Mouse (Mus musculus) lung, postnatal 4 days (tissue): ENCODE measurements around the gene Ccr10.
"Not testable (repeated sequence)": the region's sequence is repeated elsewhere in the genome, so short reads cannot be mapped to it uniquely, and the experiment has no call there.

Experiments
- DNase-seq, 2 experiments: peaks; one replicate each; pipeline ENCODE4 v3.0.0; 2021

Gene Ccr10

GRCm38 (mm10) chr11:101171721-101172433 lies 3.4 kb downstream of the Ccr10 start:
- DNase-seq: peak; percentile 81 to 83

- peak; percentile 96 to 98 for DNase-seq
These were observed 4.2 kb downstream of the Ccr10 start, which contains the start of gene Plekhh3 for GRCm38 (mm10) chr11:101170811-101171610. Gene Plekhh3, minus strand, starts transcription at chr11:101171351.

DNA sequence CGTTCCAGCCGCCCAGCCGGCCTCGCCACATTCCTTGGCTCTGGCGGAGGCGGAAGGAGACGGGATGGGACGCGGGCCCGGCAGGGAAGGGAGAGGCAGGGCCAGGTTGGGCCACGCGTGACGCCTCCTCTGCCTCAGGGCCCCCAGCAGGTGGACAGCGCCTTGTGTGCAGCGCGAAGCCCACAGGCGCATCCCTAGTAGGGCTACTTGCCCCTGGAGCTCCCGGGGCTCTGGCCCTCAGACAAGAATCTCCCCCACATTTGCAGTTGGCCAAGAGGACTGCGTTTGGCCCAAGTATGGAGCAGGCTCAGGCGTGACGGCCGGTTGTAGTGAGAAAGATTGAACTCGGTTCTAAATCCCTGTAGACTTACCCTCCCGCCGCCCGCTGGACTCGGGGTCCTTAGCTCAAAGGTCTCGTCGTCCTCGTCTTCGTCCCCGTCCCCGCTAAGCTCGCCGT lies 4.9 kb downstream of the Ccr10 start, which contains the start of gene Cntnap1:
Gene Cntnap1 (plus strand): TSS at position 170 of the 457 bp plus-strand sequence.
- peak; percentile 79 to 84 for DNase-seq

DNA sequence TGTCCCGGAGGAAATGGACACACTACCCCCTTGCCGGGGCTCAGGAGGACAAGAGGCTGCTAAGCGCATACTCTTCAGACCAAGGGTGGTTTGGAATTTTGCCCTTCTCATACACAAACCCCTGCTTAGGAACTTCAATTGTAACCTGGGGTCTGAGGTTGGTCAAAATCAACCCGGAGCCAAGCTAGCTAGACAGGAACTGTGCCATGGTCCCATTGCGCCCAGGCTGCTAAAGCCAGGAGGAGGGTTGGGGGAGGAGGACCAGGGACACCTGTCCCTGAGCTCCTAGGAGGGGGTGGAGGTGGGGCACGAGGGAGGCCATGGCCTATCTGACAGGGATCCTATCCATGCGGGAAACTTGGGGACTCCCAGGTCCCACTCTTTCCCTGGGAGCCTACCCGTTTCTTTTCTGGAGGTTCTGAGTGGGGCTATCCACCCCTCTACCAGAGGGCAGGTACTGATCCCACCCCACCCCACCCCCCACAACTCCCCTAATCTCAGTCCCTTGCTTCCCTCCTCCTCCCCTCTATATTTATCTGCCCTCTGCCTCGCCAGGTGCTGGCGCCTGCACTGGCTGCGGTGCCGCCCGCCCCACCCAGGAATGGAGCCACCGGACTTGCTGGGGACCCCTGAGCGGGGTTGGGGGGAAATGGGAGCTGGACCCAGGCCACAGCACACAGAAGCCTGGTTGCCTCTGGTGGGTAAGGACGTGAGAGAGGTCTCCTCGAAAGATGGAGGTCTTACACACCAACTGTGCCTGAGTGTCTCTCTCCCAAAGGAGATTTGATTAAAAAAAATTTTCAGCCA lies 5.7 kb downstream of the Ccr10 start:
- no peak for DNase-seq

DNA sequence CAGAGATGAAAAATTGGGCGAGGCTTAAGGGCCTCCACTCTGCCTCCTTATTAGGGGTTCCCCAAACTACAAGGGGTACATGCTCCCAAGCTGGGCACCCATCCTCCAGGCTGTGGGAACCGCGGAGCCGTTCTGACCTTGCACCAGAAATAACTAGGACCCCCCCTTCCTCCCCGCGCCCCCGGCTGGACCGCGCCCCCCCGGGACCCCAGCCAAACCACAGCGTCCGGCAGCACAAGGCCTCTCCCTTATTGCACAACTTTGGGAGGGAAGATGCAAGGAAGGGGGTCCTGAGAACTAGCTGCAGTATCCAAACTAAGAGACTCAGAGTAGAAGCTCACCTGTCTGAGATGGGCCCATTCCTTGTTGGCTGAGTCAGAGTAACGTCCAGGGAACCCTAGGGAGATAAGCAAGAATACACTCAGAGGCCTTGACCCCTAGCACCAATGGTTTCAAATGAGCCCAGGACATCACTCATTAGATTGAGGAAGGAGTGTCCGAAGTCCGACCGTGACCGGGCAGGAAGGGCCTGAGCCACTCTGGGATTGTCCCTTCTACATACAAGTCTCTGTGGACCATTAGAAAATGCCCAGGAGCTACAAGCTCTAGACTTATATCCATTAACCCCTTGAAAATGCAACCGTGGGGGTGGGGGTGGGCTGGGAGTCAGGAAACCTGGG lies 6.8 kb downstream of the Ccr10 start:
- DNase-seq: peak; percentile 38 to 74

- no peak for DNase-seq
These were observed 7.3 kb downstream of the Ccr10 start for GRCm38 (mm10) chr11:101167963-101168300.

DNA sequence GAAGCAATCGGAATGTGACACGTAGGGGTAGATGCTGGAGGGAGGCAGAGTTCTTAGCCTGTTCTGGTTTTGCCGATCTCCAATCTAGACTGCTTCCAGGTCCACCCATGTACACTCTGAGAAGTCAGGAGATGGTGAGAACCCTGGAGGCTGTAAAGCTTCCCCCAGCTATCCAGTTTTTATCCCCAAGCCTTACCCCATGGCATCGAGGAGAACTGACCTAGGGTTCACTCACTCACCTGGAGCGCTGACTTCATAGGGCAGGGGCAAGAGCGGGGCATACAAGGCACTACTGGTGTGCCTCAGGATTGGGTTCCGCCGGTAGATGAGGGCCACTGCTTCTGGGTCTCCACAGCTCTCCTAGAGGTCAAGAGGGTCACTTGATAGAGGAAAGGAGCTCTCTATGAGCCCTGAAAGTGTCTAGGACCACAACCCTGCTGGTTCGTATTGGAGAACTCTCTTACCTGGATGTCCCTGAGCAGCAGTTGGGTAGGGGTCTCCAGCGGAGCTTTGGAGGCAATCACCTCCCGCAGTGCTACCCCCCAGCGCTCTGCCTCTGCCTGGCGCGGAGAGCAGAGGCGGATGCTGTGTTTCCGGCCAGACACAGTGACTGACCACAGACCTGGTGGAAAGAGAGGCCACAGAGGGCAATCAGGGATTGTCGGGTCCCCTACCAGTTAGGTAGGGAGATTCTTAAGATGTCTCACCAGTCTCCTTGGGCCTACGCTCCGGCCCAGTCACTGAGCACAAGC lies 7.9 kb downstream of the Ccr10 start:
- DNase-seq: no peak

DNA sequence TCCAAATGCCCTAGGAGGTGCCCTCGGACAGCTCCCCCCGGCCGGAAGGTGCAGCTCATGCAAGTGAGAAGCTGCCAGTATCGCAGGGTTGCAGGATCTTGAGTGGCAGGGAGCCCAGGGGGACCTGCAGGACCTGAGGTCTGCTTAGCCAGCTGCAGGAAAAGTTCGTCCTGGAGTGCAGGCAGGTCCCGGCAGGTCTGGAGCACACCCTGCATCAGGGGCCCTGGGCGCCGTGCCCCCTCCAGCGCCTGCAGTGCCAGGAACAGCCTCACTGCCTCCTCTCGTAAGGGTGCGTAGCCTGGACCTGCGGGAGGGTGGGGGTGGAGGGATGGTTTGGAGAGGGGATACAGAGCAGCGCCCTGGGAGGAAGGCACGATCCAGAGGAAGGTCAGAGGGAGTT lies 8.9 kb downstream of the Ccr10 start:
- no peak for DNase-seq

DNA sequence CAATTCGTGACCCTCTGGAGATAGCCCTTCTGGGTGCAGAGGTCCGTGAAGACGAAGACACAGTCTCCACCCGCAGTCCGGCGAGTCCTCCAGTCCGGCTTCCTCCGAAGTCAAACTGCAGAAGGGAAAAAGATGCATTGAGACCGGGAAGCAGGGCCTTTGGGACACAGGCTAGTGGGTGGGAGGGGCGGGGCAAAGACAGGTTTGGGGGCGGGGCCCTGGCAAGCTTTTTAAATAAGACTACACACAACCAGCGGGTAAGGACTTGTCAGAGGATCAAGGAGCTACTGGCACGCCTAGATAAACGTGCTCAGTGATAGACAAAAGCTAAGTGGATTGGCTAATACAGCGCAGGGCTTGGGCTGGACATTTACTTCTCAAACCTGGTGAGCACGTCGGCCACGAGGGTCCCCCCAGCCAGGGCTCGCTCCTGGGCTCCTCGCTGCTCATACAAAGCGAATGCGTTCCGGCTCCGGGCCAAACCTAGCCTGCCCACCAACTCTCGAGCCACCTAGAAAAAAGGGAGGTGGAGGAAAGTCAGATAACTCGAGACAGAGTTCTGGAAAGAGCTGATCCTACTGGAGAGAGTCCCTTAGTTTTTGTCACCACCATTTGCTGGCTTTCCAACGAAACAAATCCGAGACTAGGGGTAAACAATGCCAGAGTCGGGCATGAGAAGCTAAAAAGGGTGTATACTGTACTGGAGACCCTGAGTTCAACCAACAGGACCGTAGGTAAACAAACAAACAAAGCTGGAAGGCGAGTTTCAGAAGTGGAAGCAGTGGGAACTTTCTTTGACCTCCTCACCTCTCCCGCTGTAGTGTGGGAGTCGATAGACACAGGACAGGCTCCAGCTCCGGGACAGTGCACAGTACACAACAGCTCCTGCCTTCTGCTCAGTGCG lies 10.3 kb downstream of the Ccr10 start:
- no peak for DNase-seq

DNA sequence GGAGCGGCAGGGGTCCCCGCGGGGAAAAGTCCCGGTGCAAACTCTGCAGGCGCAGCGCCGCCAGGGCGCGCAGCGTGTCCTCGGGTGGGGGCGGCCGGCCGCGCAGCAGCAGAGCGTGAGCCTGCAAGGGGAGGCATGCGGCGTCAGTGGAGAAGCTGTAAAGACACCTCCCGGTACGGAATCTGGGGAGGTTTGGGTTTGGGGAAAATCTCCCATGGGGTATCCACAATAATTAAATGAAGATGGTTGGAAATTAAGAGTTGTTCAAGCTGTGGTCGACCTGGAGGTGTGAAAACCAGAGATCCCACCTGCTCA lies 10.9 kb downstream of the Ccr10 start:
- no peak for DNase-seq

GRCm38 (mm10) chr11:101163476-101164350 lies 11.5 kb downstream of the Ccr10 start:
- no peak for DNase-seq

DNA sequence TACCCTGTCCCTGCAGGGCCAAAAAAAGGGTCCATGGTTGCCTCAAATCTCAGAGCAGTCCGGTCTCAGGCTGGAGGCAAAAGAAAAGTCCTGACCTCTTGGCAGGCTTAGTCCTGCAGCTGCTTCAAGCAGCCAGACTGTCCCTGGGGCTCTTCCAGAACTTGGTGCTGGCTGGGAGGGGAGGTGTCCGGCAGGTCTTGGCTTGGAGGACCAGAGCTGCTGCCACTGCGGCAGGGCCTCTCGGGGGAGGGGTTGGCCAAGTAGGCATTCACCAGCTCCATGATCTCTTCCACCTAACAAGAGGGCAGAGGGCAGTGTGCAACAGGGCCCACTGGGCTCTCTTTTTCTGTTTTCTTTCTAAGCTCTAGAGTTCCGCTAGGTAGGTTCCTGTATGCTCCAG lies 12.5 kb downstream of the Ccr10 start:
- peak in 1 of 2 experiments; percentile 84 for DNase-seq

DNA sequence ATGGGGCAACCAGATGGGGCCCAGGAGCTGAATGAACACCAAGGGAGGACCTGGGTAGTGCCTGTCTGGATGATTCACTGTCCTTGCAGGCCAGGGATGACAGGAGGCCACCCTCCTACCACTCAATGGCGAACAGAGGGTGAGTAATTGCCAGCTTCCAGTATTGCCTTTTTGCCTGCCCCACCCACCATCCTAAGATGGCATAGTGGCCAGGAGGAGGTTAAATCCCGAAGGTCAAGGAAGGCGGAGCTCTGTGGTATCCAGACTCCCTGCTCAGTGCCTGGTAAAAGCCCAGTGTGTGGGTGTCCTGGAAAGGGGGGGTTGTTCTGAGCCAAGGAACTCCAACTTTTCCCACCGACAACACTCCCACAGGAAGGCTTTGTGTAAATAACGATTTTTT lies 12.9 kb downstream of the Ccr10 start:
- no peak for DNase-seq

GRCm38 (mm10) chr11:101161551-101161950 lies 13.7 kb downstream of the Ccr10 start:
- DNase-seq: no peak

DNA sequence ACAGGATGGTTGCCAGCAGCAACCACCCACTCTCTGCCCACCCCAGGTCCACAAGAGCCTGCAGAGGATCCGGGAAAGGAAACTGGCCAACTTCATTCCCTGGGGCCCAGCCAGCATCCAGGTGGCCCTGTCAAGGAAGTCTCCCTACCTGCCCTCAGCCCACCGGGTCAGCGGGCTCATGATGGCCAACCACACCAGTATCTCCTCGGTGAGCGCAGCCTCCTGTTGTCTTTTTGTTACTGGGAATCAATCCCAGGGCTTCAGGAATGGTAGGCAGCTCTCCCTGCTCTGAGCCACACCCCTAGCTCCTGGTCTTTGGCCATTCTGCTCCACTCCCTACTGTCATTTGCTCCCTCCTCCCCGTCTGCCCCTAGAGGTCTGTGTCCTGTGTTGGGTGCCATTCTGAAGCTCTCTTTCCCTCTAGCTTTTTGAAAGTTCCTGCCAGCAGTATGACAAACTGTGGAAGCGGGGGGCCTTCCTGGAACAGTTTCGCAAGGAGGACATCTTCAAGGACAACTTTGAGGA lies 14.2 kb downstream of the Ccr10 start:
- DNase-seq: not testable (repeated sequence)

DNA sequence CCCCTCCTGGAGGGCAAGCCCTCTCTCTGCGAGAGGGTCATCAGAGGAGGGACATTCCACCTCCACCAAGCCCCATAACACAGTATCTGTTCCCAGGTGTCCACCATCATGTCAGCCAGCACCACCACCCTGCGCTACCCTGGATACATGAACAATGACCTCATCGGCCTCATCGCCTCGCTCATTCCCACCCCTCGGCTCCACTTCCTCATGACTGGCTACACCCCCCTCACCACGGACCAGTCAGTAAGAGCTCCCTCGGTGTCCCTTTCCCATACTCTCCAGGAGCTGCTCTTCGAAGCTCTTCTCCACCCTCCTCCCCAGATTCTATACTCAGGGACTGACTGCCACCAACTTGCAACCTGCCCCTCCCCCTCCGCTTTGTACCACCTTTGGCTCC lies 15.1 kb downstream of the Ccr10 start:
- not testable (repeated sequence) for DNase-seq

DNA sequence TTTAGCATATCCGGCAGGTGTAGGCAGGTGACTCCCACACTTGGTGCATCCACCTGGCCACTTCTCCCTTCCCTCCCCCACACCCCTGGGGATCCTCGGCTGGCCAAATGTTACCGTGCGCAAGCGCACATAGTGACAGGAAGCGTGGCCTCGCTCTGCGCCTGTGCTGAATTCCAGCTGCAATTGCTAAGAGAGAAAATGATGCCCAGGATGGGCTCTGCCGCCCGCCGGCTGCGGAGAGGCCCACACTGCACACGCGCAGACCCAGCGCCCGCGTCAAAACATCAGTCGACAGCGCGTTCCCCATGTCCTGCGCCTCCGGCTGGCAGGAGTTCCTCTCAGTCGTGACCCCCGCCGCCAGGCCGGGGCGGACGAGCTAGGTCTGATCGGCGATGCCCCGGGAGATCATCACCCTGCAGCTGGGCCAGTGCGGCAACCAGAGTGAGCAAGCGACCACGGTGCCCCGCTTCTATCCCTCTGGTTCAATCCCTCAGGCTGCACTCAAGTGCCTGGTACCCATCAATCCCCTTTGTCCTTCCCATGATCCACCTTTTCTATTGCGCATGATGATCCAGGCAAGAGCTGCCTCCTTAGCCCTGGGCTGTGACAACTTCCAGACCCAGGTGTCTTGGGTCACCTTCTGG lies 19.4 kb downstream of the Ccr10 start, which contains the start of gene Tubg2:
Gene Tubg2 (plus strand): TSS at position 180 of the 644 bp plus-strand sequence.
- DNase-seq: peak; percentile 66 to 82

GRCm38 (mm10) chr11:101155151-101155550 lies 20.1 kb downstream of the Ccr10 start:
- DNase-seq: no peak

- DNase-seq: no peak
These were observed 20.6 kb downstream of the Ccr10 start for GRCm38 (mm10) chr11:101154648-101155047.
